Mouse (Mus musculus) spleen, postnatal 36 days (tissue): ENCODE measurements around the gene Tyrobp.

Source experiments
- DNase-seq, 2 experiments: peaks; one replicate each; pipeline ENCODE4 v3.0.0; 2022; ENCODE audit warnings: low spot score in 2 of 2, mixed read lengths in 1 of 2

Gene Tyrobp

DNA sequence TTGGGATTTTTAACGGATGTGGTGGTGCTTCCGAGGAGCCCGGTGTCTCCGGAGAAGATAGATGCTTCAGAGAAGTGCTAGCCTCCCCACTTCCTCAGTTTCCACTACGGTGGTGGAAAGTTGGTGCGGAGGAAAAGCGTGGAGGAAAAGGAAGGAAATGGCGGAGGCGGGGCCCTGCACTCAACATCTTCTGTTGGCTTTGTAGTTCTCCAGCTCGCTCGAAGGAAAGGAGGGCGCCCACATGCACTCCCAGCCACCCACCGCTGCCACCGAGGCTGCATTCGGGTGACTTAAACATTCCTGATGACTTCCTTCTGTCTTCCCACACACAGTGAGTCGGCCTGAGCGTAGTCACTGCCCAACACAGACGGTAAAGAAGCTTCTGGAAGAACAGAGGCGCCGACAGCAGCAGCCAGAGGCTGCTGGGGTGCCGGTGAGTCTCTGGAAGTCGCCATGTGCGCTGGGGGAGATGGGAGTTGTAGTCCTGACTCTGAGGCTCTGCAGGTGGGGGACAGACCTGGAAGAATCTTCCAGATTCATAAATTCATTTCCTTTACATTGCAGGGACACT, 9.6 kb downstream of the Tyrobp start:
- DNase-seq, result peak; percentile 63 to 66

DNA sequence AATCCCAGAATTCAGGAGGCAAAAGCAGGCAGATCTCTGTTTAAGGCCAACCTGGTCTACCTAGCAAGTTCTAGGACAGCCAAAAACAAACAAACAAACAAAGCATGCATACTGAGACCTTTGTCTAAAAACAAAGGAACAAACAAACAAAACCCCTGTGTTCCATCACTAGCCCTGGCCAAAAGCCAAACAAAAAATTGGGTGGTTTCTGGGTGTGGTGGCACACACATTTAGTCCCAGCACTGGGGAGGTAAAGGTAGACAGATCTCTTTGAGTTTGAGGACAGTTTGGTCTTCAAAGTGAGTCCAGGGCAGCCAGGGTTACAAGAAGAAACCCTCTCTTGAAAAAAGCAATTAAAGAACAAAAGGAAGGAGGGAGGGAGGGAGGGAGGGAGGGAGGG, 15.8 kb downstream of the Tyrobp start:
- DNase-seq, result no peak

DNA sequence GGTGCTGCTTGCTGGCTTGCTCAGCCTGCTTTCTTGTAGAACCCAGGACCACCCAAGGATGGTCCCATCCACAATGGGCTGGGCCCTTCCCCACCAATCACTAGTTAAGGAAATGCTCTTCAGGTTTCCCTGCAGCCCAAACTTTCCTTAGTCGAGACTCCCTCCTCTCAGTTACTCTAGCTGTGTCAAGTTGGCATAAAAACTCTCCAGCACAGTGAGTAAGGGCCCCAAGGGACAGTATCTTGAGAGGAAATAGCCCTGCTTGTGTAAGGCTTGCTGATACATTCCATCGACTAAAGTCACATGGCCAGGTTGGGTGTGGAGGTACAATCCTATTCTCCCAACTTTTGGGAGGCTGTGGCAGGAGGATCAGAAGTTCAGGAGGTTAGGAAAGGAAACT, 16.6 kb downstream of the Tyrobp start:
- DNase-seq, result no peak

DNA sequence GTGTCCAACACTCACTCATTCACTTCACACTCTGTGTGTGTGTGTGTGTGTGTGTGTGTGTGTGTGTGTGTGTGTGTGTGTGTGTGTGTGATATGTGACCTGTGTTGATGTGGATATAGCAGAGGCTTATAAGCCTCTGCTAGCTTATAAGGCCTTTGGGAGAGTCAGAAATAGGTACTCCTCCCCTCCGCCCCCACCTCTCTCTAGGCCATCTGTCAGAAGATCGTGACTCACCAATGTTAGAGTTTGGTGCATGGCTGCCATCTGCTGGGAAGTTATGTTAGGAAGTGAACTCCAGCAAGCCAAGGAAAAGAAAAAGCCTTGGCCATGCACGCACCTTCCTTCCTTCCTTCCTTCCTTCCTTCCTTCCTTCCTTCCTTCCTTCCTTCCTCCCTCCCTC, 18.2 kb downstream of the Tyrobp start:
- DNase-seq, result peak; percentile 69 to 76

DNA sequence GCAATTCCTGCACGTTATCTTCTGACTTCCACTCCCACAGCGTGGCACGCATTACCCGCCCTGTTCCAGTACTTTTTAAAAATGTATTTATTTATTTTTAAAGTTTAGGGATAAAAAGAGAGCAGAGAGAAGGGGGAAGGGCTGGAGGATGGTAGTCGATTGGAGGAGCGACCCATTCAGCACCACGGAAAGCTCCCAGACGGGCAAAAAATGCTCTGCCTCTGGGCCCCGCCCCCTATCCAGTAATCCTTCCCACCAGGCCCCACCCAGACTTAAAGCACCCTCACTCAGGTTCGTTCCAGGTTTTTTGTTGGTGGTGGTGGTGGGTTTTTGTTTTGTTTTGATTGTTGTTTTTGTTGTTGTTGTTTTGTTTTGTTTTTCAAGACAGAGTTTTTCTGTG, 20.7 kb downstream of the Tyrobp start:
- DNase-seq, result no peak

DNA sequence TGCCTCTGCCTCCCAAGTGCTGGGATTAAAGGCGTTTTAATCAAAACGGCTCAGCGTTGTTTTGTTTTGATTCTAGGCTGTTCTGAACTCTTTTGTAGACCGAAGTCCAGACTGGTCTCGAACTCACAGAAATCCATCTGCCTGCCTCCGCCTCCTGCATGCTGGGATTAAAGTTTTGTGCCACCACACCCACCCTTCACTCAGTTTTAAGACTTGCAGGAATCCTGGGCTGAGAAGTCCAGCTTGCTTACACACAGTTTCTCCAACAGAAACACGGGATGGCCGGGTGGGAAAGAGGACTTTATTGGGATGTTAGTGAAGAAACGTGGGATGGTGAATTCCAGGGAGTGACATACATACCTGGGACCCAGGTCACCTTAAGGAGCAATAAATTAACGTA, 21.1 kb downstream of the Tyrobp start:
- DNase-seq, result no peak

DNA sequence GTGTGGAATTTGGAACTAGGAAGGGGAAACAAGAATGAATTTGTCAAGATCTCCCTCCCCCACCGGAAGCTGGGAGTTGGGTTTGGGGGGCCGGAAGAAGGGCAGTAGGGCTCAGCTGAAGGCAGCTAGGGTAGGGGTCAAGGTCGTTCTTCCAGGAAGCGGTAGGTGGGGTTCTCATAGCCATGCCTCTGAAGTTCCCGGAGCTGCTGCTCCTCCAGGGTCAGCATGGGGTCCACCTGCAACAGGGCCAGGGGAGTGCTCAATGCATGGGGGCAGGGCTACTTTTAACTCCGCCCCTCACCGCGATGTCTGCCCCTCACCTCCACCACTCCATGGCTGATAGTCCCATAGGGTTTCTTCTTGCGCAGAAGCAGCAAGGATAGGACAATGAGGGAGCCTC, 21.6 kb downstream of the Tyrobp start:
- no peak for DNase-seq

DNA sequence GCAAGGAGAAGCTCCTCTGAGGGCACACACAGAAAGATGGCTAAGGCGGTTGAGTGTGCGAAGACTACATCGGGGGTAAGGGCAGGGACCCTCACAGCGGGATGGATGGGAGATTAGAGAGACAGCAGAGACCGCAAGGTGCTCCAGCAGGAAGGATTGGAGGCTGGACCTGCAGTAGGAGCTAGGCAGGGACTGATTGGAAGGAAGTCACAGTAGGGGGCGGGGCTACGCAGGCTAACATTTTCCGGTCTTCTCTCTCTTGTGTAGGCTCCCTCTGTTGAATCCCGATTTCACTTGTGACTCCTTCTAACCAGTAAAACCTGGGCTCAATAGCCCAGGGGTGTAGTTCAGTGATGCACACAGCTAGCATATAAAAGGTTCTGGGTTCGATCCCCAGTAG, 23.3 kb downstream of the Tyrobp start:
- no peak for DNase-seq

DNA sequence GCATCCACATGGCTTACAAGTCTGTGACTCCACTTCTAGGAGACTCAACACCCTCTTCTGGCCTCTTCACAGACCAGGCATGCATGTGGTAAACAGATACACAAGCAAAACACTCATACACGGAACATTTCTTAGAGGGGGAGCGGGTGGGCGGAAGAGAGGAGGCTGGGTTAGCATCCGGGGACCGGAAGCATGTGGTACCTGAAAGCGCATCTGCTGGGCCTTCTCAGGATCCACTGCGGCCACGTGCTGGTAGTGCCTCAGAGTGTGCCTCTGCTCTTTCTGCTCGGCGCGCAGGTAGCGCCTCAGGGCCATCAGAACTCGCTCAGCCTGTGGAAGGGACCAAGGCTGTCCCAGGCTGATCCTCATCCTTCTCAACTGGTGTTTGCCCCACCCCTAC, 26.2 kb downstream of the Tyrobp start:
- no peak for DNase-seq

DNA sequence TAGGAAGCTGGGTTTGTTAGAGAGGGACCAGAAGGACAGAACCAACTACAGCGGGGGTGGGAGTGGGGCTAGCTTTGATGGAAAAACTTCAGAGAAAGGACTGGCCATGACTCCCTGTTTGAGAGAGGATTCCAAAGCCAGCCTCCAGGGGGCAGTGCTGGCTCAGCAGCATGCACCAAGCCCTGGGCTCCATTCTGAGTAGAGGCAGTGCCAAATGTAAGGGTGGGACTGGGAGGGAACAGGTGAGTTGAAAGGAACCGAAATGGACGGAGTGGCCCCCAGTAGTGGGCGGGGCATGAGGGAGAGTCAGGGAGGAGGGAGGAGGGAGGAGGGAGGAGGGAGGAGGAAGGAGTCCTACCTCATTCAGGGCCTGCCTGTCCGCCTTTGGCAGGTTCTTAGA, 27.1 kb downstream of the Tyrobp start:
- no peak for DNase-seq

DNA sequence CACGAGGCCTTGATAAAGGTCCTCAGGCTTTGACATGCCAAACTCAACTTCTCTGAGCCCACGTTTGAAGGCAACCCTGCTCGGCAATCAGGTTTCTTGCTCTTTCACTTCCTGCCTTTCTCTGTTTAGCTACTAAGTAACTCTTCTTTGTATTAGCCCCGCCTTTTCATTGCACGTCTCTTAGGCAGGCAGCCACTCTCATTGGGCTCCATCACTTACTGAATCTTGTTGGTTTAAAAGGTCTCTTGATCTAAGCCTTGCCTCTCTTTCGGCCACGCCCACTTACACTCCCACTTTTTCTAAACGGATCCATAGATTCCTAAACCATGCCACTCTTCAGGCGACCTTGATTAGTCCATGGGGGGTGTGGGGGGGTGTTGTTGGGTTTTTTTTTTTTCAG, 30.1 kb downstream of the Tyrobp start:
- DNase-seq, result no peak

DNA sequence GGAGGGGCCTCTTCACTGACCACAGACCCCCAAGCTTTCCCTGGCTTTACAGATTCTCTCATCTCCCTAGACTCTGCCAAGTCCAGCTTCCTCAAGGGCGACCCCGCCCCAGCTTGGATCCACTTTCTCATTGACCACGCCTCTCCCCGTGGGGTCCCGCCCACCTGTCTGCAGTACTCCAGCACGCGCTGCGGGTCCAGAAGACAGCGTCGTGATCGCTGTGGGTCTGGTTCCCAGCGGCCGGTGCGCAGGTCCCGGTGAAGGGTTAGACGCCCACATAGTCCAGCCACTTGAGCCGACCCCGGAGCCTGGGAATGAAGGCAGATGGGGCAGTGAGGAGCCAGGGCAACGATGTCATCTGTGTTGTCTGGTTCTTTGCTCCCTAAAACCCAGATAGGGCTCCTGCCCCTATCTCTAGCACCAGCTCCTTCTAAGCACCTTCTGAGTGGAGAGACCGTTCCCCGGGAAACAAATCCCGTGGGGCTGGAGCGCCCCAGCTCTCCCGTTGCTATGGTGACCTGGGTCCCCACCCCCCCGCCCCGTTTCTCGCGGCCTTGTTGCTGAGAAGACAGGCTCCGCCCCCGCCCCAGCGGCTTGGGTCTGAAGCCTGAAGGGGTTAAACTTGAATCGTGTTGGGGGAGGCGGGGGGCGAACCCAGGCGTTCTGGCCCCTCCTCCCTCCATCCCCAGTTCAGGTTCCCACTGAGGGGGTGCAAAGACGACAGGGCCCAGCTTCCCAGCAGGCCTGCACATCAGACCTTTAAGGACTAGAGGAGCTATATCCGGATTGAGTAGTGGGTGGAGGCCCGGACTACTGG, 30.8 kb downstream of the Tyrobp start:
- no peak for DNase-seq

DNA sequence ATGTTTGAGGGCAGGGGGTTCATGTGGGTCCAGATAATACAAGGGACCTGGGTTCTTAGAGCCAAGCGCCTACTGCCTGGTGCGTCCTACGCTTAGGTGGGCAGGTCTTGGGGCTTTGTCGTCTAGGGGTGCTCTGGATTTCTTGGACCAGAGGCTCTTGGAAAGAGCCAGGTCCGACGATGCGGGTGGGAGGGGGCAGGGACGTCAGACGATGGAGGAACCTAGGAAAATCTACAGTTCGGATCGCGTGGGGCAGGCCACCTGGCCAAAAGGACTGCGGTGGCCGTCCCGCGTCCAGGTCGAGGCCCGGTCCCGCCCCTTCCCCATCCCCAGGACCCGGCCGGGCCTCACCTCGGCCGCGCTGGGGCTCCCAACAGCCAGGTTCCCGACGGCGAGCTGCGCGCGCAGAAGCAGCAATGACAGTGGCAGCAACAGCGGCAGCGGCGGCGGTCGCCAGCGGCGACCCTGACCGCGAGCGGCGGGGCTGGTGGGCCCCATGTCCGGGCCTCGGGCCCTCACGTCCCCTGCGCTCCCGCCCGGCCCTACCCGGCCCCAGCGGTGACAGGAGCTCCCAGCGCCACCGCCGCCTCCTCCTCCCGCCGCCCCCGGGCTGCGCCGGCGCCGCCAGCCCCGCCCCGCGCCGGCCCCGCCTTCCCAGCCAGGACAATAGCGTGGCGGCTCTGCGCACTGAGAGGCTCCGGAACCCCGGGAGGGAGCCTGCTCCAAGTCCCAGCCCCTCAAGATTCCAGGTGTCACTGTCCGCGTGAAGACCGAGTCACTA, 31.6 kb downstream of the Tyrobp start, which contains the start of gene Aplp1:
Gene Aplp1, minus strand, starts transcription at position 565 of the 781 bp plus-strand sequence.
- DNase-seq, result peak in 1 of 2 experiments; percentile 22

DNA sequence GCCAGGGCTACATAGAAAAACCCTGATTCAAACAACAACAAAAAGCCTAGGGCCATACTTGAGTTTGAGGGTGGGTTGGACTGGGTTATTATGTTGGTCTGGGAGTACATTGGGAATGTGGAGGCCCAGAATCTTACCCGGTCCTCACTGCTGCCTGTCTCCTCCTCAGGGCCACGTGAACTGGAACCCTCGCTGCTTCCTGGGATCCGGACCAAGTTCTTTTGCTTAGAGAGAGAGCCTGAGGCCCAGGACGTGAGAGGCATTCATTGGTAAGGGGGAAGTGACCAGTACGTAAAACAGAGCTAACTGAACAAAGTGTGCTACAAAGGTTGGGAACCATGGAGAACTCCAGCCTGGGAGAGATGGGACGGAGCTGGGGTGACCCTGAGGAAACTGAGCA, 36.7 kb downstream of the Tyrobp start:
- no peak for DNase-seq

DNA sequence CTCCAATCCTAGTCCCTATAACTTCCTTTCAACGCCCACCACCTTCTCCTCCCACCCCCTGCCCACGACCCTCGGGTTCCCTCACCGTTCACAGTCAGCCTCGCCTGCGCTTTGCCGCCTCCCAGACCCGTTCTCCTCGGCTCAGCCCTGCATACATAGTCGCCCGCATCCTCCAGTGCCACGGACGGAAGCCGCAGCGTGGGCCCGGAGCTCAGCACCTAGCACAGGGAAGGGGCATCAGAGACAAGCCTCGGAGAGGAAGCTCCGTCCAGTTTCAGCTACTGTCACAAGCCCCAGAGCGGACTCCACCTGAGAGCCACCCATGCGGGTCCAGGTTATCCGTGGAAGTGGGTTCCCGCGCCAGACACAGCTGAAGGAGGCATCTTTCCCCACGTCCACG, 39.8 kb downstream of the Tyrobp start:
- no peak for DNase-seq

DNA sequence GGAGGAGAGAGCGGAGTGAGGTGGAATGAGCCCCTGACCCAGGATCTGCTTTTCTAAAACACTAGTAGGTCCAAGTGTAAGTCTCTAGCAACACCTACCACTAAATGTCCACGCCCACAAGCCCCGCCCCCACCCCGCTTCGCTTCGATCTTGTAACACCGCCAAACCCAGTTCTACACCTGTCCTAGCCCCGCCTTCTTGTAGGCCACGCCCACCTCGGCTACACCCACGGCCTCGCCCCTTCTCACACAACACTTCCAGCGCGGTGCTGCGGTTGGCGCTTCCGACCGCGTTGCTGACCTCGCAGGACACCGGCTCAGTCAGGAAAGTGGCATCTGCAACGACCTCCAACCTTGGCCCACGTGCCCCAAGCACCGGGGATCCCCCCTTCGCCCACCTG, 40.2 kb downstream of the Tyrobp start:
- DNase-seq, result peak; percentile 49 to 50

DNA sequence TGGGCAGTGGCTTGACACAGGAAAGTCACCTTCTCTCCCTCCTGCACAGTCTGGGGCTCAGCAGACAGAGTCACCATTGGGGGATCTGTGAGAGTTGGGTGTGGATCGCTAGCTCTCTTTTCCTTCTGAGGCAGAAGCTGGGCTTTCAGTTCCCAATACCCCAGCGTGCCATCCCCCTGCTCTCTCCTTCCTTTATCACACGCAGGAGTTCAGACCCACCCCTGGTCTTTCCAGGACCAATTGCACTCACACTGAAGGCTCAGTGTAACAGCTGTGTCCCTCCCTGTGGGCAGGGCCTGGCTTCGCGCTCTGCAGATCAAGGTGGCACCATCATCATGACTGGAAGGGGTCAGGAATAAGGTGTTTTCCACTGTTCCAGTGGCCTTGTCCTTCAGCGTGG, 40.7 kb downstream of the Tyrobp start:
- no peak for DNase-seq

DNA sequence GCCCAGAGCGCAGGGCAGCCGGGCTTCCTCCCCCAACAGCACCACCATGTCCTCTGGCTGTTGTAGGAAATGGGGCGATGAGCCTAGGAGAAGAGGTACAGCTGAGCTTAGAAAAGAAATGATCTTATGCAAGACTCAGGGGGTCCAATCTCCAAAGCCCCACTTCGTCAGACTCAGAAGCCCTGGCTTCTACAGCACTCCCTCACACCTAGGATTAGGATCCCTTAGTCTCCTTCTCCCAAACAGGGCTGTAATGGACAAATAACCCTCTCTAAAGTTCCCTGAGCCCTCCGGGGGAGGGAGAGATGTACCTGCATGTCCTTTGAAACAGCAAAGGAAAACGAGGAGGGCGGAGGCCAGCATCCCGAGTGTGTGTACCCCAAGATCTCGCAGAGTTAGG, 42.9 kb downstream of the Tyrobp start:
- no peak for DNase-seq

DNA sequence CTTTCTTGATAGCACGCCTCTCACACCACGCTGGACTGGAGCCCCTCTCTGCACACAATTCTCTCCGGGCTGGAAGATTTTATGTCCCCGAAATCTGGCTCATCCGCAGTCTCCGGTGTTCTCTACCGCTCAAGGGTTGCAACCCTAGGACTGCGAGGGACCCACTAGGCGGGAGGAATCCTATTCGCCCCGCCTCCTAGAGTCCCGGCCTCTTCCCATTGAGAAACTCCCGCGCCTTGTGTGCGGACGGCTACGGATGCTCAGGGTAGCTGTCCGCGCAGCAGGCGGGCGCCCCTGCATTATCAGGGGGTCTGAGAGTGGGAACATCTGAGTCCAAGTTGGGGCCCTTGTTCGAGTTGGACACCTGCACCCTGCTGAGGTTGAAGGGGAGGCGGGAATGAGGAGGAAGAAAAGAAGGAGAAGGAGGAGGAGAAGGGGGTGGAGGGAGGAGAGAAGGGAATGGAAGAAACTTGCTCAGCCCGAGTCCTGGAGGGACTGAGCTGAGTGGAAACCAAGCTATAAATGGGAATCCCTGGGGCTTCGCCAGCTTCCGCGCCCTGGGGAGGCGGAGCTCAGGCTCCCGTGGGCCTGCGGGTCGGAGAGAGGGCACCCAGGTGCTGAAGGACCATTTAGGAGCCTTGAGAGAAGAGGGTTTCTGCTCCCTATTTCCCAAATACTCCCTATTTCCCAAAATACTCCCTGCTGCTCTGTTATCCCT, 43.5 kb downstream of the Tyrobp start:
- no peak for DNase-seq

DNA sequence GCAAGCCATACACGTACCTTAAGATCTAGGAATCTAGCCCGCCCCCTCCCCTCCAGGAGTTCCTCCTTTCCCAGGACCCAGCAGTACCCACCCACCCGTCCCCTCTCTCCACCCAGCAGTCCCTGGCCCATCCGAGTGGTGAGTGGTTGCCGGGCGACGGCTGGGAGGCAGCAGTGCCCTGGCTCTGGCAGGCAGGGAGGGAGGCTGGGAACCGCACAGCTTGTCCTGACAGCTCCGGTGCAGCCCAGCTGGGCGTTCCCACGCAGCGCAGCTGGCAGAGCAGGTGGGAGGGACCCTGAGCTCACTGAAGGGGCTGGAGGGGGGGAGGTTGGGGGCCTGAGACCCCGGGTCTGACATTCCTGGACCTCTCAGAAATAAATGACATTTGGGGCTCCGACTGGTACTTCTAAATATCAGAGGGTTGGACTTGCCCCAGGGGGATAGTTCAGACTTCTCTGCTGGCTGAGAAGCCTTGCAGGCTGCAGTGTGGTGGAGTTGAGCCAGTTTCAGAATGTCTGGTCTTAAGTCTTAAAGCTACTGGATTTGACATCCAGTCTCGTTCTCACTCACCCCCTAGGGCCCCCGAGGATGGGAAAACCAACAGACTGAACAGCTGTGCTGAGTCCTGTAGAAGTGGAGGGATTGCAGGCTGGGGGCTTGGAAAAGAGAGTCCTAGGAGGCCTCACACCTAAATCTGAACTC, 44.2 kb downstream of the Tyrobp start, which contains the start of the genes Kirrel2 and Nphs1:
Gene Kirrel2, minus strand, starts transcription at position 62 of the 702 bp plus-strand sequence.
Gene Nphs1, plus strand, starts transcription at position 687 of the 702 bp plus-strand sequence.
- DNase-seq, result no peak

DNA sequence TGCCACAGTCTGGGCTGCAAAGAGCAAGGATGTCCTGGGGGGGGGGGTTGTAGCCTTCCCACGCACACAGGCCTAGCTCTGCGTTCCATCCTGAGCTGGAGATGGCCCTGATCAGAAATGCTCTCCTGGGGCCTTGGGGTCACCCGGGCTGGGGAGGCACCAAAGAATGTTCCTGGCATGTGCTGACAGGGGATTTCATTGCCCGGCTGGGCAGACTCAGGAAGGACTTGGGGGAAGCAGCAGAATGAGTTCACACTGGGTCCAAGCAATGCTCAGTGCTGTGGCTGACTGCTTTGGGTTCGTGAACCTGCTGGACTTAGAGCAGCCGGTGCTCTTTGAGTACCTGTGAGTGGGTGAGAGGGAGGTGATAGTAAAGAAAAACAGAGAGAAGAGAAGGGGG, 45.9 kb downstream of the Tyrobp start:
- no peak for DNase-seq
